Mouse (Mus musculus) 3T3-L1 (cell line): ENCODE data around the gene Robo3.
A peak's percentile ranks its signal among the peaks of the same experiment; 100 is the strongest.

Experiments
- DNase-seq: peaks from one replicate; pipeline ENCODE4 v3.0.0-alpha.2; 2015; ENCODE audit warnings: low read depth, low spot score

The Robo3 gene

DNA sequence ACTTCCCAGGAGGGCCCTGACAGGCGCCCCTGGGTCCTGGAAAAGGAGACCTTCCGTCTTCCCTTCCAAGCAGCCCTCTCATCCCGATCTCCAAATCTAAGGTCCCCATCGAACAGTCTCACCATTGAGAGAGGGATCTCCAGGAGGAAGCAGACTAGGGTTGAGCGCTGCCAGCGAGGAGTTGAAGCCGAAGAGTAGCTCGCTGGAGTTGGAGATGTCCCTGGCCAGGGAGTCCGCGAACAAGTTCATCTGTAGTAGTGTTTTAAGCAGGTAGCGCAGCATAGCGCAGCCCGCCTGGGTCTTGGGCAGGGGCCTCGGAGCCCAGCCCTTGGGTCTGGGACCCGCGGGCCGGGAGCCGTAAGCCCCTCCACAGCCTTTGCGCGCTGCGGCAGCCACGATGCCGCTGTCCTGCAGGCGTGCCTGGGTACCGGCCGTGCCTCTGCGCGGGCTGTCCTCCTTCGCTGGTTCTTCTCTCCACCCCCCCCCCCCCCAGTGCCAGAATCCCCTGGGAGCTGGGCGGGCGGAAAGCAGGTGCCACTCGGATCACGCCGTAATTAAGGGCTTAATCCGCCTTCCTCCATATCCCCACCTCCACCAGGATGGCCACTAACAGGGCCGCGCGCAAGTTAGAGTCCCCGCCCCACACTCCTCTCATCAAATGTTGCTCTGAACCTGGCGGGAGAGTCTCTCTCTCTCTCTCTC is at the start of gene Robo3:
TSS of gene Robo3 (minus strand) at position 527 of the 702 bp plus-strand sequence.
- DNase-seq = no peak

DNA sequence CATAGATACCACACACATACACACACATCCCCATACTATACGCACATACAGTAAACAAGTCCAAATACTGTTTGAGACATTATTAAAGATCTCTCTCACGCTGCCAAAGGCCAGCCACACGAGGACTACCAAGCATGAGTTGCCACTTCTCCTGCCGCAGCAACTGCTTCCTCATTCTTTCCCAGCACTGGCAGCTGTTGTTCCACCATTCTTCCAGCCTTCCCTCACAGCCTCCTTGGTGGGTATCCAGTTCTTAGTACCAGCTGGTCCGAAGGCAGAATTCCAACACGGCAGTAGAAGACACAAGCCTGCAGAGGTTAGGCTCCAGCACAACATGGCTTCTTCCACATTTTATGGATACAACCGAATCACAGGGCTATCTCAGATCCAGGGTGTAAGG is 41.9 kb upstream of the Robo3 start:
- no peak for DNase-seq

DNA sequence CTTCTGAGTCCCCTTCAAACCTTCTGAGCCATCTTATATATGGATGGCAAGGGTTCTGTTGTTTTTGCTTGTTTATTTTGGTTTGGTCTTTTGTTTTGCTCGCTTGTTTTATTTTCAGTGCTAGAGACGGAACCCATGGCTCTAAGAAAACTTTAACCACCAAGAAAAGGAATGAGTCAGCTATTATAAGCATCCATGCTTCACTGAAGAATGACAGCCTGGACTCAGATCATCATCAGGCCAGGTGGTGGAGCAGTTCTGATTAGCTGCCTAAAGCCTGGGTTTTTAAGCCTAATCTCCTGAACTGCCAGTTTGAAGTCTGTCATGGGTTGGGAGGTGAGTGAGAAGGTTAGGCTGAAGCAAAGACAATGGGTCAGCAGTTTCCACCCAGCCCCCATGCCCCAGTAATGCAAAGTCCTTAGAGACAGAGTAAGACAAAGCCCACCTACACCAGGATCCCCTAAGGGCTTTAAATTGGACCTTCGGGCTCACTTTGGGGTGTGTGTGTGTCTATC is 40.6 kb upstream of the Robo3 start:
- DNase-seq = no peak

DNA sequence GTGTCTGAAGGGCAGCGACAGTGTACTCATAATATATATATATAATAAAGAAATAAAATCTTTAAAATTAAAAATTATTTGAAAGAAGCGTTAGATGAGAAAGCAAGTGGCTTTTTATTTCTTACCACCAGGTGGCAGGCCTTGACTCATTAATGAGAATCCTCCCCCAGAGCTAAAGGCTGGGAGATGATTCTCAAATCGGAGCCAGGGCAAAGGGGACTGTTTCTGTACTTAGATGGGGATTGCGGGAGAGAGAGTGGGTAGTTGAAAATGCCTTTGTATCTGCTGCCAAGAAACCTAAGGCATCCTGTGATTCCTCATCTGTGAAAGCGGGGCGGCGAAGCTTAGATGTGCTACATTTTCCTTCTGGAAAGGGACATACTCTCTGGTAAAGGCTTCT is 29.7 kb upstream of the Robo3 start:
- peak; percentile 76 for DNase-seq

GRCm38 (mm10) chr9:37461571-37461970 is 28.5 kb upstream of the Robo3 start:
- DNase-seq = no peak

GRCm38 (mm10) chr9:37460961-37461340 is 27.9 kb upstream of the Robo3 start:
- no peak for DNase-seq

- DNase-seq = no peak
Measured at GRCm38 (mm10) chr9:37460043-37460960, 27.3 kb upstream of the Robo3 start.

- no peak for DNase-seq
Measured at GRCm38 (mm10) chr9:37459665-37460042, 26.6 kb upstream of the Robo3 start.

- no peak for DNase-seq
Measured at GRCm38 (mm10) chr9:37457151-37457550, 24.1 kb upstream of the Robo3 start.

DNA sequence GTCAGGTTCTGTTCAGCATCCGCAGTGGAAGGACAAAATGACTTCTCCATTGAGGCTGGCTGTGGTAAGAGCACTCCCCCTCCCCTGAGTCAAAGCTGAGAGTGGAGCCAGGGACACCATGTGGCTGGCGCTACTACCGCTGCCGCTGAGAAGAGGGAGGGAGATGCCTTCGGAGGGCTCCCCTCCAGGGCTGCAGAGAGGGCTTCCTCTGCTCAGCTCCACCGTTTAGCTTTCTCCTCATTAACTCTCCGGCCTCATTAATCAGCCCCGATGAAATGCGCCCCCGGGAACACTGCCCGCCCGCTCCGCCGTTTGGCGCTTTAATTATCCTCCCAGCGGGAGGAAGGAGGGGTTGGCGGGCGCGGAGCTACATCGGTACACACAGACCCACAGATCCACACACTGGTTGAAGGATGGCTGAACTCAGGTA is 23.4 kb upstream of the Robo3 start:
- no peak for DNase-seq

GRCm38 (mm10) chr9:37455868-37456267 is 22.8 kb upstream of the Robo3 start:
- no peak for DNase-seq

GRCm38 (mm10) chr9:37454991-37455390 is 21.9 kb upstream of the Robo3 start:
- no peak for DNase-seq

DNA sequence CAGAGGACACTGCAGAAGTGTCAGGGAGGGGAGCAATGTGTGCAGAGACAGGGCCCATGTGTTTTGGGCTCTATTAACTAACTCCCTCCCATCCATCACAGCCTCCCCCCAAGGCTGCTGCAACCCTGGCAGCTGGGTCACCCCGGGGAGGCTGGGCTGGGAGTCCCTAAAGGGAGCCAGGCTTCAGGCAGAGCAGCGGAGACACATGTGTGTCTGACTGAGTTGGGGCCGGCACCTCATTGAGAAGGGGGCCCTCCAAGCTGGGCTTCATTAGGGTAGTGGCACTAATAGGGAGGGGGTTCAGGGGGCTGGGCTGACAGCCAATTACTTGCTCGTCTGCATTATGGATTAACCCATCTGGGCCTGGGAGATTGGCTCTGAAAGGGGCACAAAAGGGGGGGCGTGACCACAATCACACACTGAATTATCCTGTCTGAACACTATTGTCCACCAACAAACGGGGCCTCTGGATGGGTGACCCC is 21.0 kb upstream of the Robo3 start:
- DNase-seq = no peak

DNA sequence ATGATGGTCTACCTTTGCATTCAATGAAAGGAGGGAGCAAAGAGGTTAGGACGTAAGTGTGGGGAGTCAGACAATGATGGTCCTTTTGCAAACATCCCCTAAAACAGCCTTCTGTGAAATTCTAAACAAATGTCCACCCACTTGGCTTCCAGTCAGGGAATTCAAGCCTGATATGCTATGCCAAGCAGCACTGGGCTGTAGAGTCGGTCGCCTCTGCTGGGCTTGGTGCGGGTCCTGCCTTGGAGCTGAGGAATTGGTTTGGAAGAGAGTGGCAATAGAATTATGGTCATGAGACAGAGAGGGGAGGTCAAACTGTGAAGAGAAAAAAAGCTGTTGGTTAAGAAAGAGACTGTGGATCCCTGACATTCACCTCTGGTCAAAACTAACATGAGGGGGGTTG is 20.3 kb upstream of the Robo3 start:
- no peak for DNase-seq

- no peak for DNase-seq
Measured at GRCm38 (mm10) chr9:37452401-37452800, 19.4 kb upstream of the Robo3 start.

DNA sequence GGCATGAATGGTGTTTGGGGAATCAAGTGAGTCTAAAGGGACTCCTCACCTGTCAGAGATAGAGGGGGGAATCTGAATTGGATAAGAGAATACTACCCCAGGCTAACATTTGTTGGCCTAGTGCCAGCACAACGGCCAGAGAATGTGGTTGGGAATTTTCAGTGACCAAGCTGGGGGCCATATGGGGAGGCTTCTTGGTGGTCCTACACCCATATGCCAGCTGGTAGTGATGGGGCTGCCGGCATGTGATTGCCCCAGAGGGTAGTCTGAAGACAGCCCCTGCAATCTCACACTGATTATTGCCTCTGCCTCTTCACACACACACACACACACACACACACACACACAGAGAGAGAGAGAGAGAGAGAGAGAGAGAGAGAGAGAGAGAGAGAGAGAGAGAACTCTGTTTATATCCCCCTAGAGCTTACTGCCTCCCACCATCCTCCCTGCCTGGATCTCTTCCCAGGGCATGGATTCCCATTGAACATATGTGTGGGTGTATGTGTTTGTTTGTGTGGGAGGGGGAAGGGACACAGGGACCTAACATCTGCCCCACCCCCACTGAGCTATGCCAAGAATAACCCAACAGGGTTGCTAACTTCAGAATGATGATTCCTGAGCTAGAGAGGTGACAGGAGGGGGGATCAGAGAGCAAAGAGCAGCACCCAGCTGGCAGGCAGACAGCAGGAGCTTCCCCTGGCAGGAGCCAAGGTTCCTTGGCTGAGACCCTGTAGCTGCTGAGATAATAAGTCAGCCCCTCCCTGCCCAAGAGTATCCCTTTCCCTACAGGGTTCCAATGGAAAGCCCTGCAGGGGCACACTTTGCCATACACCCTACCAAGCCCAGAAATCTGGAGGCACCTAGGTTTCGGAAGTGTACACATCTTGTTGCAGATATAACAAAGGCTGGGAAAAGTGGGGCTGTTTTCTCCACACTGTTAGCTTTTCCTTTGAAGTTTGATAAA is 5.0 kb upstream of the Robo3 start:
- DNase-seq = no peak

DNA sequence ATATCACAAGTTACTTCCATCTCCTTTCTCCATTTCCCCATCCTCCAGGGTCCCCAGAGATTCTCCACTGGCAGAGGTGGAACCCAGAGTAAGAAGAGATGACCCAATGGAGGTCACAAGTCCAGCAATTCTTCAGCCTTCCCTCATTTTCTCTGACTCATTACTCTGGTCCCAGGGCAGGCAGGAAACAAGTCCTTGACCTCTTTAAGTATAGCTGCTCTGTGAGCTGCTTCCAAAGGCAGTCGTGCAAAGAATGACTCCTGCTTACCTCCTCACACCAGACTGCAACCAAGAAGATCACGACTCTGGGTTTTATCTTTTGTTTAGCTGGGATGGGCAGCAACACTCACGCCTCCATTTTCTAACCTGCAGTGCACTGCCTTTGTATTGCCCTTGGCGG is 2.6 kb upstream of the Robo3 start:
- DNase-seq = peak; percentile 17

DNA sequence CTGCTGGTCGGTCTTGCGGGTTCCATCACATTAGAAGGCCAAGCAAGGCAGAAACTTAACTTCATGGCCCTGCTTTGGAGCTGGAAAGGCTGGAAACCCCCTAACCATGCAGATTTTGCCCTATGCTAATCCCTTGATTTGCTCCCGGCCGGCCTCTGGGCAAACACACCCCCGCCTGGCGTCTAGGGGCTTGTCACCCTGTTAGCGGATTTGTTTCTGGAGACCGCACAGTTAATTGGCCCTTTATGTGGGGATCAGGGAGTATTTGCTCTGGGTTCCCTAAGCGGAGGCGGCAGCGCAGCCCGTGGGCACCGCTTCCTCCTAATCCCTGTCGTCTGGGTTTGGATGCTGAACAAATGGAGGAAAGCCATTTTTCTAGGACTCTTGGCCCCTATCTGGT is 1.9 kb upstream of the Robo3 start:
- no peak for DNase-seq

GRCm38 (mm10) chr9:37433823-37434560 is 946 bp upstream of the Robo3 start:
- DNase-seq = no peak

DNA sequence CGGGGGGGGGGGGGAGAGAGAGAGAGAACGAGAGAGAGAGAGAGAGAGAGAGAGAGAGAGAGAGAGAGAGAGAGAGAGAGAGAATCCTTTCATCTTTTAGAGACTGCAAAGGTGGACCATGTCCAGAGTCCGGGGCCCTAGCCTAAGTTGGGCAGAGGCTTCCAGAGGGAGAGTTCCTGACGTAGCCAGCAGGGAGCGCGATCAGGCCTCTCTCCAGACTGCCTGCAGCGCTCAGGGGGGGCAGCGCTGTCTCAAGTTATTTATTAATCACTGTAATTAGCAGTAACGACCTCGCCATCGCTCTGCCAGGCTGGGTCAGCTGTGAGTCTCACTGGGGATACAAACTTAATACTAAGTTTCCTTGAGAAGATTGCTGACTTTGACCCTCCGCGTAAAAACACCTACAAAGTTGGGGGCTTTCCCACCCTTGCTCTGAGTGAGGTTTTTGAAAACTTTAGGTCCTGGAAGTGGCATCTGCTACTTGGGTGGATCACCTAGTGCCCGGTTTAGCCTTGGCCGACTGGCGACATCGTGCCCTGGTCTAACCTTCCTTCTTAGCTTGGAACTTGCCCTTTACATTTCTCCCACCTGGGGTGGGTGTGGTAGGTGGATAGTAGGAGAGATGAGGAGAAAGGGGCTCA is 900 bp downstream of the Robo3 start:
- peak; percentile 15 for DNase-seq
